Mouse (Mus musculus) testis, adult 2 months (tissue): ENCODE data around the gene Lzts3. TPM values are rescaled to one million over a fixed set of nuclear protein-coding genes. Genes with fewer than 3 reads are reported as not detected.

Experiments
- H3K27ac ChIP-seq: fragments of 200-500 bp; 2 replicates; pipeline ENCODE4 v1.5.1; 2012; ENCODE audit warnings: low read depth, low read length; ENCODE audit not compliant: control insufficient read depth, insufficient read depth
- H3K27me3 ChIP-seq: fragments of 200-500 bp; 2 replicates; pipeline ENCODE4 v1.6.1; 2012; ENCODE audit warnings: mild to moderate bottlenecking, low read length, moderate library complexity; ENCODE audit not compliant: control insufficient read depth, insufficient read depth
- H3K36me3 ChIP-seq: fragments of 200-500 bp; 2 replicates; pipeline ENCODE4 v1.6.1; 2012; ENCODE audit warnings: mild to moderate bottlenecking, low read length; ENCODE audit not compliant: control insufficient read depth, insufficient read depth
- H3K4me1 ChIP-seq: fragments of 200-500 bp; 2 replicates; pipeline ENCODE4 v1.6.1; 2012; ENCODE audit warnings: low read length; ENCODE audit not compliant: control insufficient read depth, insufficient read depth
- H3K4me3 ChIP-seq: fragments of 200-500 bp; 2 replicates; pipeline ENCODE4 v1.5.1; 2012; ENCODE audit warnings: low read depth, mild to moderate bottlenecking, low read length, moderate library complexity, mixed read lengths; ENCODE audit not compliant: control insufficient read depth
- CTCF ChIP-seq: fragments of 200-500 bp; IDR thresholded peaks from 2 replicates; pipeline ENCODE4 v1.5.1; 2012; ENCODE audit warnings: low read depth, mild to moderate bottlenecking, inconsistent platforms, low read length, moderate library complexity; ENCODE audit not compliant: control insufficient read depth, insufficient read depth, insufficient replicate concordance
- POLR2A ChIP-seq: fragments of 200-500 bp; IDR thresholded peaks from 2 replicates; pipeline ENCODE4 v1.6.1; 2012; ENCODE audit warnings: low read depth, mild to moderate bottlenecking, inconsistent platforms, low read length, moderate library complexity; ENCODE audit not compliant: control insufficient read depth
- polyA plus RNA-seq: library from polyadenylated mRNA; depleted of rRNA; stranded (reverse); fragments of >200 nt; gene quantifications from 2 replicates; pipeline ENCODE4 v1.2.3, GENCODE M21; 2012

The Lzts3 gene
- polyA plus RNA-seq, 1 experiment, result 4.3 TPM

DNA sequence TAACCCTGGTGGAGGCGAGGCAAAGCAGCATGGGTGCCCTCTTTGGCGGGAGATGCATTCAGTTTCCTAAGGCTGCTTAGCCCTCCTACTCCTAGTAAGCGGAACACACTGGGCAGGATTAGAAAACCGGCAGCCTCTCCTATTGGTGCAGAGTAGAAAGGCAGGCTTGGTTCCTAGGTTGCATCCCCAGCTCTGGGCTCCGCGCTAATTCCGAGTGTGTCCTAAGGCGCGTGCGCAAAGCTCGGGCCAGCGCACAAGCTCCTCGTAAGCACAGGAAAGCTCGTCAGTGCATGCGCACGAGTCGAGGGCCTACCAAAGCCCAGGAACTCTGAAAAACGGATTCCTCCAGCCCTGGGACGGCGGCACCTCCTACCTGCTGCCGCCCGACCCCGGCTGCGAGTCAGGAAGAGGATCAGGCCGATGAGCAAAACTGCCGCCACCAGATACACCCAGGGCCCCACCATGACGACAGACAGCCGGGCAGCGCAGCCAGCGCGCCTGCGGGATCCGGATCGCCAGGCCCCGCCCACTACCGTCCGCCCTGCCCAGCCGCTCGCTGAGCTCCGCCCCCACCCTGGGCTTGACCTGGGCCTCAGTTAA is 21.6 kb upstream of the Lzts3 start, which contains the start of gene Ddrgk1:
TSS of gene Ddrgk1 (minus strand) at position 558 of the 600 bp plus-strand sequence.
- H3K4me1 ChIP-seq, result peaks cover 13% of the 10 kb centered on the region
- peak; percentile 89 for TF ChIP-seq POLR2A
- TF ChIP-seq CTCF, result no peak
- H3K36me3 ChIP-seq, result no peaks in the 10 kb centered on the region
- peak within 1 kb of the TSS; percentile 99 for H3K27ac ChIP-seq
- no peaks in the 10 kb centered on the region for H3K27me3 ChIP-seq
- peak within 1 kb of the TSS; percentile 95 for H3K4me3 ChIP-seq

DNA sequence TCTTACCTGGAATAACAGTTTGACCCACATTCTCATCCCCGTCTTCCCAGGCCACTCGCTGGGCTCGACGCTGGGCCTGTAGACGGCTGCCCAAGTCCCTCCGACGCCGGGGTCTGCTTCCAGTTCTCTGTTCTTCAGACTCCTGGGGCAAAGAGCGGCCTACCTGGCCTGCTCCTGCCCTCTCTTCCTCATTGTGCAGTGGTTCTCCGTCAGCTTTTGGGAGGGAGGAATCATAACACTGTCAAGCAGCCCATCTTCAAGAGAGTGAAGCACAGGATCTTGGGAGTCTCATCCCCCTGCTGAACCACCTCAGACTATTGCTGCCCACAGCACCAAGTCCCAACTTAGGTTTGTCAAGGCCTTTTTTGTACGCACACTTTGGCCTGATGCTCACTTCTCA is 20.7 kb upstream of the Lzts3 start:
- no peak overlapping the region for H3K4me3 ChIP-seq
- no peaks in the 10 kb centered on the region; the same call in 1 of the 2 replicates for H3K36me3 ChIP-seq
- H3K4me1 ChIP-seq, result peaks cover 12% of the 10 kb centered on the region
- H3K27ac ChIP-seq, result no peak overlapping the region
- no peaks in the 10 kb centered on the region for H3K27me3 ChIP-seq
- TF ChIP-seq CTCF (no peak), POLR2A (no peak)

DNA sequence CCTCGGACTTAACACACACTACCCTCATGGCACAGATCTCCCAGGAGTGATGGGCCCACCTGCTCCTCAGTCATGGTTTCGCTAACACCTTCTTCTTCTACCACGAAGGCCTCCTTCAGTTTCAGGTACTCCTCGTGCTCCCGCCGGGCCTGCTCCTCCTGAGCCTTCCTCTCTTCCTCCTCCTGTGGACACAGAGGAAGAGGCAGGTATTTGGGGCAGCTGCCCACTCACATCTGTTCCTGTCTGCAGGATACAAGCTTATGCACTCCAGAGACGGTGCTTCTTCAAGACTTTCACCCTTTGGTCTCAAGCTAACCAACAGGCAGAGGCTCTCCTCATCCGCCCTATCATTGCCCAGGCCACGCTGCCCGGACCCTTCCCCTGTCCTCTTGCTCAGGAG is 15.9 kb upstream of the Lzts3 start:
- H3K27me3 ChIP-seq, result no peaks in the 10 kb centered on the region
- H3K4me3 ChIP-seq, result no peak overlapping the region
- no peaks in the 10 kb centered on the region; the same call in 1 of the 2 replicates for H3K36me3 ChIP-seq
- peaks cover 3% of the 10 kb centered on the region for H3K4me1 ChIP-seq
- TF ChIP-seq POLR2A (no peak), CTCF (no peak)
- no peak overlapping the region for H3K27ac ChIP-seq

DNA sequence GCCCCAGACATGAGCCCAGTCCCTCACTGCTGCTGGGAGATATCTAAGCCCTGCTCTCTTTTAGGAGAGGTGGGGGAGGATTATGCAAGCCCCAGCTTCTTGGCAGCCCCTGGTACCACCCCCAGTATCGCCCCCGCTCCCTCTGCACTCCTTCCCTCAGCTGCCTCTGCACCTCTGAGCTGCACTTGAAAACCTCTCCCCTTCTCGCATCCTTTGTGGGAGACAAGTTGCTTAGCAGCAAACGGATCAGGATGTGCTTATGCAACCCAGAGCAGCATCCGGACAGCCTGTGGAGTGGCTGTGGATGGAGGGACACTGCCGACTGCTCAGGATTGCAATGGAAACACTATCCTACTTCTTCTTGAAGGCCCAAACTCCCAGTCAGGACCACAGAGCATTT is 14.9 kb upstream of the Lzts3 start:
- no peaks in the 10 kb centered on the region for H3K27me3 ChIP-seq
- H3K27ac ChIP-seq, result no peak overlapping the region
- no peaks in the 10 kb centered on the region; the same call in 1 of the 2 replicates for H3K36me3 ChIP-seq
- no peak for TF ChIP-seq POLR2A
- TF ChIP-seq CTCF, result no peak
- no peaks in the 10 kb centered on the region for H3K4me1 ChIP-seq
- H3K4me3 ChIP-seq, result no peak overlapping the region

DNA sequence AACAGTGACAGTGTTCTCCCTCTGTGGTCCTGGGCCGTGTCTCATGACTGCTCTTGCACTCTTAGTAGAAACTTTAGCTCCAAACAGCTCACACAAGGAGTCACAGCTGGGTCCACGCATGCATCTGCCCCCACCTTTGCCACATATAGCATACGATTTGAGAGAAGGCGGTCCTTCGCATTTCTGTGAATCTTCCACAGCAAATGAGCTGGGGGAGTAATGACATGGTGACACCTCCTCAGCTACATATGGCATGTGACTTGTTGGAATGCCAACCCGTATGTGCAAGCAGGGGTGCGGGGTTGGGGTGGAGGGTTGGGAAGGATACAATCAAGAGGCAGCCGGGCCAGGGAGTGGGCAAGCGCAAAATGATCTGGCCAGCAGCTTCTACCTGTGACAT is 13.9 kb upstream of the Lzts3 start:
- H3K27me3 ChIP-seq, result no peaks in the 10 kb centered on the region
- TF ChIP-seq CTCF (no peak), POLR2A (no peak)
- H3K27ac ChIP-seq, result no peak overlapping the region
- H3K4me1 ChIP-seq, result no peaks in the 10 kb centered on the region
- H3K4me3 ChIP-seq, result no peak overlapping the region
- H3K36me3 ChIP-seq, result no peaks in the 10 kb centered on the region; the same call in 1 of the 2 replicates

DNA sequence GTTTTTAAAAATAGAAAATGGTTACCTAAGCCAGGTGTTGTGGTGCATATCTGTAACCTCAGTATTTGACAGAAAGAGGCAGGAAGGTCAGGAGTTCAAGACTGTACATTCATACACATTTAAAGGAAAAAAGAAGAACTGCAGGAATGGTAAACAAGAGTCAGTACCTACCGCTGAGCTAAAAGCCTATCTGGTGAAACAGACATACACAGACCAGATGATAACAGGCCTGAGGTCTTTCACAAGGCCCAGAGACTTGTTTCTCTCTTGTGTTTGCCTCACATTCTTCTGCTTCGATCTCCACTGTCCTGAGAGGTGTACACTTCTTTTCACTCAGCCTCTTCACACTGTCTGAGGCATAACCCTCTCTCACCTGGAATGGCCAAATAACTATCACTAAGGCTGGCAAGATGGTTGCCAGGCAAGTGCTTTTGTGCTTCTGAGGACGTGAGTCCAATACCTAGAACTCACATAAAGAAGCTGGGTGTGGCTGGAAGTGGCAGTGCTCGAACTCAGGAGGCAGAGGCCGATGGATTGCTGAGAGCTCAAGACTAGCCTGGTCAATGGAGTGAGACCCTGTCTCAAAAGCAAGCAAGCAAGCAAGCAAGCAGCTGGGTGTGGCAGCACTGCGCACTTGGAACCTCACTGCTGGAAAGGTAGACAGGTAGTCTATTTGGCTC is 13.2 kb upstream of the Lzts3 start:
- Histone ChIP-seq H3K36me3 (no peaks in the 10 kb centered on the region; the same call in 1 of the 2 replicates), H3K4me1 (no peaks in the 10 kb centered on the region), H3K27ac (no peak overlapping the region), H3K27me3 (no peaks in the 10 kb centered on the region), H3K4me3 (no peak overlapping the region)
- TF ChIP-seq POLR2A (no peak), CTCF (no peak)

DNA sequence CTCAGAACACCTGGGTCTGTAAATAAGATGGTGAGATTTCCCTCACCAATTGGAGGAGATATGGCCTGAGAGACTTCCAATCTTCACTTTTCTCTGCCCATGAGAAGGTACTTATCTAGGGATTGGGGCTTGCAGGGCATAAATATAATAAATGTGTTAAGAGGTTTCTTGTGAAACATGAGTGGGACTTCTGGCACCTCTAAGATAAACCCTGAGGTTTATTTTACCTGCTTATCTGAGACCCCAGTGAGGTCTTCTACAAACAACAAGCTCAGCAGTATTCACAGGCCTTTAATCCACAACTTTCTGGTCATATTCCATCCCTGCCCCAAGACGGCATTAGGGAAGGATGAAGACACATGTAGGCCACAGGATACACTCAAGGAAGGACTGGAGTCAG is 11.2 kb upstream of the Lzts3 start:
- Histone ChIP-seq H3K4me3 (no peak overlapping the region), H3K27me3 (no peaks in the 10 kb centered on the region), H3K4me1 (no peaks in the 10 kb centered on the region), H3K36me3 (no peaks in the 10 kb centered on the region; the same call in 1 of the 2 replicates), H3K27ac (no peak overlapping the region)
- TF ChIP-seq CTCF, result no peak
- TF ChIP-seq POLR2A, result no peak
